Mouse (Mus musculus) neural tube, embryonic 11.5 days (tissue): Measurements from ENCODE around the gene Rin2. TPM values are rescaled to one million over a fixed set of nuclear protein-coding genes. Genes with fewer than 3 reads are reported as not detected.

ENCODE experiments used
- ATAC-seq: fragments of 200-750 bp; cut with Nextera tagmentation; 2 replicates; pipeline ENCODE4 v1.8.0; 2017; ENCODE audit warnings: moderate number of reproducible peaks, mild to moderate bottlenecking, moderate TSS enrichment, moderate library complexity; ENCODE audit not compliant: insufficient read depth, low FRiP score, low TSS enrichment
- DNase-seq: peaks from one replicate; pipeline ENCODE4 v3.0.0-alpha.2; 2015; ENCODE audit warnings: low spot score
- H3K27ac ChIP-seq: fragments of 300-500 bp; sonication (generic); 2 replicates; pipeline ENCODE4 v1.5.1; 2014; ENCODE audit warnings: low read depth, mild to moderate bottlenecking, low read length
- H3K27me3 ChIP-seq: fragments of 300-500 bp; sonication (generic); 2 replicates; pipeline ENCODE4 v1.6.1; 2014; ENCODE audit warnings: mild to moderate bottlenecking, low read length, mixed read lengths; ENCODE audit not compliant: control insufficient read depth, insufficient read depth
- H3K36me3 ChIP-seq: fragments of 300-500 bp; sonication (generic); 2 replicates; pipeline ENCODE4 v1.6.1; 2014; ENCODE audit warnings: mild to moderate bottlenecking, low read length, moderate library complexity, mixed read lengths; ENCODE audit not compliant: control insufficient read depth, insufficient read depth
- H3K4me1 ChIP-seq: fragments of 300-500 bp; sonication (generic); 2 replicates; pipeline ENCODE4 v1.6.1; 2014; ENCODE audit warnings: low read length, mixed read lengths; ENCODE audit not compliant: control insufficient read depth, insufficient read depth
- H3K4me2 ChIP-seq: fragments of 300-500 bp; sonication (generic); 2 replicates; pipeline ENCODE4 v1.6.1; 2014; ENCODE audit warnings: low read depth, mild to moderate bottlenecking, moderate library complexity
- H3K4me3 ChIP-seq: fragments of 300-500 bp; sonication (generic); 2 replicates; pipeline ENCODE4 v1.5.1; 2014; ENCODE audit warnings: low read depth, low read length
- H3K9ac ChIP-seq: fragments of 300-500 bp; sonication (generic); 2 replicates; pipeline ENCODE4 v1.6.1; 2014; ENCODE audit warnings: mild to moderate bottlenecking, low read length
- H3K9me3 ChIP-seq: fragments of 300-500 bp; sonication (generic); 2 replicates; pipeline ENCODE4 v1.6.1; 2016; ENCODE audit warnings: low read length; ENCODE audit not compliant: control insufficient read depth
- WGBS: fragments of 180-500 bp; shearing (Covaris S2); extraction: QIAGEN DNeasy Blood & Tissue Kit; methylation state at CpG from one replicate; pipeline ENCODE4 v1.1.7; 2014; 5-methylcytosine and 5-hydroxymethylcytosine counted together
- polyA plus RNA-seq: library from polyadenylated mRNA; unstranded; fragments of >200 nt; fragmentation: Nextera tagmentation; extraction: Ambion mirVana; gene quantifications from 2 replicates; pipeline ENCODE4 v1.2.1, GENCODE M21; 2014

Rin2 gene
- polyA plus RNA-seq, 1 experiment from 2014 or later: 22.0 TPM

DNA sequence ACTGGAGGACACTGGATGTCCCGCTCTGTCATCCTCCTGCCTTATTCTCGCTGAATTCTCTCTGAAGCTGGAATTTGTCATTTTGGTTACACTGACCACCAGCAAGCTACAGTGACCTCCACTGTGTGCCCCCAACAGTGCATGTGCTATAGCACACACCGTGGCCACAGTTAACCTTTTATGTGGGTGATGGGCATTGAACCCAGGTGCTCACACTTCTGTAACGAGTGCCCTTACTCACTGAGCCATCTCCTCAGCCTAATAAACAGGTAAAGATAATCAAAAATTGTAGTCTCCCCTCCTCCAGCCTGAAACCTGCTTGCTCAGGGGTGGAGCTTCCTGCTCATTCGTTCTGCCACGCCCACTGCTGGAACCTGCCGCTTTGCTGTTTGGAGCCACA is 13.8 kb upstream of the Rin2 start:
- no peaks in the 10 kb centered on the region for H3K36me3 ChIP-seq
- no peak overlapping the region for H3K4me3 ChIP-seq
- H3K9ac ChIP-seq: no peak overlapping the region
- ATAC-seq (no peak), DNase-seq (no peak)
- H3K4me1 ChIP-seq: no peaks in the 10 kb centered on the region
- H3K4me2 ChIP-seq: no peak overlapping the region
- no peaks in the 10 kb centered on the region for H3K27me3 ChIP-seq
- H3K9me3 ChIP-seq: no peaks in the 10 kb centered on the region
- WGBS: 76% methylated on average over 6 of the region's 7 CpGs
- no peak overlapping the region for H3K27ac ChIP-seq

DNA sequence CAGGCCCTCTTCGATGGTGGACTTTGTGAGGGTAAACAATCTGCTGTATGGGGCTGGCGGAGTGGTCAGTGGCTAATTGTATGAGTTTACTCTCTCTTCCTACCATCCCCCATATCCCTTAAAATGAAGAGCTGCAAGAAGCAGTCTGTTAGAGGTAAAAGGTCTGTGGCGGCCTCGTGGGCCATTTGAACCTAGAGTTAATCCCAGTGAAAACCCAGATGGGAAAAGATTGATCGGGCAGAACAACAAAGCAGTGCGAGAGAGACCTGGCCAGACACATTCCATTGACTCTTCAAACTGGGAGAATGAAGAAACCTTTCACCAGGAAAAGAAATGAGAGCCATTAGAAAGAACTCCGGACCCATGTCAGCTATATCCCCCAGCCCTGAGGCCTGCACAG is 11.1 kb upstream of the Rin2 start:
- Histone ChIP-seq H3K4me3 (no peak overlapping the region), H3K4me2 (no peak overlapping the region), H3K4me1 (no peaks in the 10 kb centered on the region), H3K27ac (no peak overlapping the region), H3K9me3 (no peaks in the 10 kb centered on the region), H3K9ac (no peak overlapping the region), H3K27me3 (no peaks in the 10 kb centered on the region), H3K36me3 (no peaks in the 10 kb centered on the region)
- WGBS: 87% methylated on average over 7 of the region's 7 CpGs
- DNase-seq (no peak), ATAC-seq (no peak)

DNA sequence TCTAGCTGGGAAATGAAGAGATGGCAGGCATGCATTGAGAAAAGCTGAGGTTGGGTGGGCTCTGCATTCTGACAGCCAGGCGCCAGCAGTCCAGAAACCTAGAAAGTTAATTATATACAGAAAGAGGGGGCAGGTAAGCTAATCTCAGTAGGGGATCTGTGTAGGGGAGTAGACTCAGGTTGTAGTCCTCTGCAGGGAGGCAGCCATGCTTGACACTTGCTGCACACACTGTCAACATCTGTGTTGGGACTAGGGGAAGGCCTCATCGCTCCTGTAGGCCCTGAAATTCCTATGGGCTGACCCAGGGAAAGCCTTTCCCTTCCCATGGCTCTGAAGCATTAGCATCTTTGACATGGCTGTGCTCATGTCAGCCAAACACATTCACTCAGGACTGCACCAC is 10.7 kb upstream of the Rin2 start:
- ATAC-seq: no peak

DNA sequence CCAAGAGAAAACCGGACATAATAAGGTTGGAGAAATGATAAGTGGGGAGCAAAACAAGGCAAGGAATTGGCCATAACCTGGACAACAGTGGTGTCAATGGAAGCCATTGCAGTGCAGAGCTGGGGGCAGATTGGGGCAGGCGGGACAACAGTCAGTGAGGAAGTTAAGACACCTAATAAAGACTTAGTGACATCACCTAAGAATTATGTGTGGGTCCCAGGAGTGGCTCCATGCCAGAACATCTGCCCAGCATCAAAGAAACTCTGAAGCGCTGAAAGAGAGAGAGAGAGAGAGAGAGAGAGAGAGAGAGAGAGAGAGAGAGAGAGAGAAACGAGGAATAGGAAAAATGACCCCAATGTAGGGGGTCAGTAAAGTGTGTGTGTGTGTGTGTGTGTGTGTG is 6.9 kb upstream of the Rin2 start:
- WGBS: 79% methylated on average over 4 of the region's 4 CpGs
- DNase-seq (no peak), ATAC-seq (no peak)
- H3K9me3 ChIP-seq: no peaks in the 10 kb centered on the region
- no peak overlapping the region for H3K4me2 ChIP-seq
- no peak overlapping the region for H3K4me3 ChIP-seq
- H3K27me3 ChIP-seq: no peaks in the 10 kb centered on the region
- H3K27ac ChIP-seq: no peak overlapping the region
- no peaks in the 10 kb centered on the region for H3K4me1 ChIP-seq
- H3K9ac ChIP-seq: no peak overlapping the region
- no peaks in the 10 kb centered on the region for H3K36me3 ChIP-seq

More for the DNA sequence above, 10.7 kb upstream of the Rin2 start:
- Histone ChIP-seq H3K27ac (no peak overlapping the region), H3K36me3 (no peaks in the 10 kb centered on the region), H3K4me2 (no peak overlapping the region), H3K27me3 (no peaks in the 10 kb centered on the region), H3K4me3 (no peak overlapping the region), H3K9me3 (no peaks in the 10 kb centered on the region), H3K4me1 (no peaks in the 10 kb centered on the region), H3K9ac (no peak overlapping the region)
- 79% methylated on average over 2 of the region's 2 CpGs for WGBS
- no peak for DNase-seq

DNA sequence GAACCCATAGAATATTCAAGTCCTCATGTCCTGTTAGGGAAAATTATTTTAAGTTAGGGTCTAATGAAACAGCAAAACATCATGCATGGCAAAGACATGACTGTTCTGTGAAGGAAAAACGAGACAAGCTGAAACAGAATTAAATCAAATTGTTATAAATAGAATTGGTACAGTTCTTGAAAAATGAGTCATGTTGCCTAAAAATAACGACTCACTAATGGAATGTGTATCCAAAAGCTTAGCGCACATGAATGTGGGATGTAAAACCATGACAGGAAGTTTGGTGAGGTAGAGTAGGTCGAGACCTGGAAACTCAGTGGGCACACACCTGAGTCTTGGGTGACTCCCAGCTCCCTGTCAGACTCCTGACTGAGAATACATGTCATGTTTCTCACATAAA is 4.9 kb upstream of the Rin2 start:
- Histone ChIP-seq H3K9me3 (no peaks in the 10 kb centered on the region), H3K27ac (no peak overlapping the region), H3K4me2 (no peak overlapping the region), H3K4me1 (no peaks in the 10 kb centered on the region), H3K4me3 (no peak overlapping the region), H3K27me3 (no peaks in the 10 kb centered on the region), H3K36me3 (no peaks in the 10 kb centered on the region), H3K9ac (no peak overlapping the region)
- no peak for ATAC-seq
- no peak for DNase-seq
- WGBS: 88% methylated on average over 4 of the region's 4 CpGs

DNA sequence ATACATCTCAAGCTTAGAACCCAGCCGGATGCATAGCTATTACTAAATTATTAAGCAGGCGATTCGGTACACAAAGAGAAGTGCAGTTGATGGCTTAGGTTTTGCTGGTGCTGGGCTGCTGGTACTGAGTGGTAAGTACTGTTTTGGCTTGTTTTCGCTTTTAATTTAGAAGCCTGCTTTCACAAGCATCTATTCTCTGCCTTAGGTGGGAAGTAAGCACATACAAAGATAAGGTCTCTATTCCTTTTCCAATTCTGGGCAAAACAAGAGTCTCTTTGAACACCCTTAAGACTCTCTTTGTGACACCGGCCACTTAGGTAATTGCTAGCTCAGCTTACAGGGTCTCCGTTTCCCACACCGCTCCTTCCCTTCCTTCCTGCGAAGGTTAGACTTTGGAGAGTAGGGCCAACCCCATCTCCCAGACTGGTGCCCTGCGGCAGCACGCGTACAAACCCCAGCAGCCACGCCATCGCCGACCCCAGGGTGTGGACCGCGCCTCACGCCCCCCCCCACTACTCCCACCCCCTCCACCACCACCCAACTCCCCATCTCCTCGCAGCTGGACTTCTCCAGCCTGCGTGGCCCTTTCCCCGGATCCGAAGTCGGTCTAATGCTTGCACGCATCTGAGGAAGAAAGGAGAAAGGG is 396 bp upstream of the Rin2 start:
- H3K36me3 ChIP-seq: no peaks in the 10 kb centered on the region
- peak overlapping the region; percentile 63 for H3K9ac ChIP-seq
- no peaks in the 10 kb centered on the region for H3K27me3 ChIP-seq
- WGBS: 5% methylated on average over 21 of the region's 23 CpGs
- ATAC-seq: peak; percentile 58
- peak overlapping the region; percentile 92 for H3K4me2 ChIP-seq
- H3K9me3 ChIP-seq: no peaks in the 10 kb centered on the region
- no peak overlapping the region for H3K27ac ChIP-seq
- peak overlapping the region; percentile 57 for H3K4me3 ChIP-seq
- DNase-seq: peak; percentile 30
- H3K4me1 ChIP-seq: no peaks in the 10 kb centered on the region

DNA sequence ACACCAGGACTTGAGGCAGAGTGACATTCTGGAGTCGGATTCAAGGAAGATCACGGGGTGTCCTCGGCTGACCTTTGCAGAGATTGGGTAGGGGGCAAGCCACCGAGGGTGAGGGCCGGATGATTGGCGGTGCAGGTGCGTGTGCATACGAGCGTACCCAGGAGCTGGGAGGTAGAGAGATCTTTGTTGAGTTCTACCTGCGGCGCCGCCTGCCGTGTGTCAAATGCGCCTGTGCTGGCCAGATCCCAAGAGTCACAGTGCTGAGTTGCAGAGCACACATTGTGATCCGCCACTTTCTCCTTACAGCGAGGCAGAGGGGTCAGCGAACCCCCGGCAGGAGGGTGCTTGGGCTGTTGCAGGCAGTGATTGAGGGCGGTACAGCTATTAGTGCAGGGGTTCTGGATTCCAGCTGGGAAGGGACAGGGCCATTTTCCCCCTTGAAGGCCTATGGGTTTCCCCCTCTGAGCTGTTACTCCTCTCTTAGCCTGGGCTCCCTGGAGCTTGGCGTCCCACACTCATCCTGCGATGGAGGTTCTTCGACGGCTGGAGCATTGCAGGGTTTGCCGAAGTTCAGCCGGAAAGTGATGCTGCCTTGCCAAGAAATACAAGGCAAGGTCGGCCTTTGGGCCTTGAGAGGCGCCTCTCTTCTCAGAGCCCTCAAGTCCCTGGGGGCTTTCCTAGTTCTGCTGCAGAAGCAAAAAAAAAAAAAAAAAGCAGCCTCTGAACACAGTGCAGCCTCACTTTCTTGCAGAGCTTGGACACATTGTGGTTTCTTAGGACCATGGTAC is 935 bp downstream of the Rin2 start:
- Histone ChIP-seq H3K27me3 (no peaks in the 10 kb centered on the region), H3K9ac (peak overlapping the region; percentile 63), H3K4me2 (peak overlapping the region; percentile 92), H3K9me3 (no peaks in the 10 kb centered on the region), H3K4me3 (peak overlapping the region; percentile 57), H3K27ac (0 out of 2 replicates have a peak overlapping the region, but pooled peaks have one; percentile 39), H3K36me3 (no peaks in the 10 kb centered on the region), H3K4me1 (no peaks in the 10 kb centered on the region)
- ATAC-seq (peak; percentile 56), DNase-seq (peak; percentile 23)
- 5% methylated on average over 27 of the region's 27 CpGs for WGBS

DNA sequence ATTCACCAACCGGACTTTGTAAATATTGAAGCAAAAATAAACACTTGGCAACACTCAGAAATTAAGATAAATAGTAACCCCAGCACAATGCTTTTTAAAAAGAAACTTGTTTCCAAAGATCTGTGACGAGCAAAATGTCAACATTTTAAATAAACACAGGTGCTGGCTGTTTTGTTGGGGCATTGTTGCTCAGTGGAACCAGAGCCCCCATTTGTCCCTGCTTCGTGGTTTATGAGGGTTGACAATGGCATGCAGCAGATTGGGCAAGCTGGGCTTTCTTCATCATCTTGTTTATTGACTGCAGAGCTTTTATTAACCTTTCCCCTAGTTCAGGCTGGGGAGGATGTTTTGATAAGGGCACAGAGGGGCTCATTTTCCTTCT is 1.5 kb downstream of the Rin2 start:
- Histone ChIP-seq H3K9me3 (no peaks in the 10 kb centered on the region), H3K4me2 (no peak overlapping the region; the same call in 1 of the 2 replicates), H3K36me3 (no peaks in the 10 kb centered on the region), H3K4me1 (no peaks in the 10 kb centered on the region), H3K27me3 (no peaks in the 10 kb centered on the region), H3K4me3 (no peak overlapping the region), H3K27ac (no peak overlapping the region), H3K9ac (no peak overlapping the region)
- no peak for ATAC-seq
- DNase-seq: no peak
- WGBS: 25% methylated on average over 3 of the region's 3 CpGs

DNA sequence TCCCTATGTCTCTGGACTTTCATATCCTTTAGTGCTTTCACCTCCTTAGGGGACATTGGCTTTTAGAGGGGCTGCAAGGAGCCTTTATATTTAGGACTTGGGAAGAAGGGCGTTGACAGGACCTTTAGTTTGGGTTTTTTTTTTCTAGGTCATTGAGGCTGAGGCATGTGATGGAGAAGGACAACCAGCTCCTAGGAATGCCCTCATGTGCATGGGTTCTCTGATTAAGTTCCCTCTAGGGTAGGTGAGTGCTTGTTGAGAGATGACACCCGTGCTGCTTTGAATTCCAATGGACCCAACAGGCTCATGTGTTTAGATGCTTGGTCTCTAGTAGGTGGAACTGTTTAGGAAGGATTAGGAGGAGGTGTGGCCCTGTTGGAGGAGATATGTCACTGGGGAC is 1.9 kb downstream of the Rin2 start:
- ATAC-seq: no peak
- DNase-seq: no peak
- H3K4me2 ChIP-seq: no peak overlapping the region
- no peaks in the 10 kb centered on the region for H3K4me1 ChIP-seq
- no peaks in the 10 kb centered on the region for H3K36me3 ChIP-seq
- H3K27ac ChIP-seq: no peak overlapping the region
- H3K4me3 ChIP-seq: no peak overlapping the region
- H3K9me3 ChIP-seq: no peaks in the 10 kb centered on the region
- 66% methylated on average over 2 of the region's 2 CpGs for WGBS
- no peaks in the 10 kb centered on the region for H3K27me3 ChIP-seq
- no peak overlapping the region for H3K9ac ChIP-seq
